7 mouse cellular contexts compared by ENCODE assay signal in the genomic region with DNA sequence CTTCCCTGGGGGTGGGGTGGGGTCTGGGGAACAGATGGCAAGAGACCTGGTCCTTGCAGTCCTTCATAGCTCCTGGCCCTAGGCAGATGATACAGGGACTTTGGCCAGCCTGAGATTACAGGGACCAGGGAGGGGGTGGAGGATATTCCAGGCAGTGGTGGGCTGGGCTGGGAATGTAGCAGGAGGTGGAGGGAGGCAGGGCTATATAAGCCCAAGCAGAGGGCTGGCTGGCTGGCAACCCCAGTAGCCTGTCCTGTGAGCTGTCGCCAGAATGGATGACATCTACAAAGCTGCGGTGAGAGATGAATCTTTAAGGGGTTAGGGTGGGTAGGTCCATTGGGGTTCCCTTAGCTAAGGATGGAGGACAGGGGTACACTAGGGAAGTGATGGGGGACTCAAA. TPM values are rescaled to one million over a fixed set of nuclear protein-coding genes. Genes with fewer than 3 reads are reported as not detected.
A peak's percentile ranks its signal among the peaks of the same experiment; 100 is the strongest.
DNase-seq lines count a peak whose midpoint lies in the region; ATAC-seq and TF ChIP-seq lines count a peak whose summit lies in the region.

A gene (plus strand): TSS at position 229 of the 400 bp plus-strand sequence.

- H3K9ac ChIP-seq in ES-Bruce4 (ENCODE audit: low read depth, poor library complexity, severe bottlenecking), result no peak within 1 kb of the TSS
- H3K9ac ChIP-seq in intestine, postnatal 0 days (ENCODE audit: low read depth, low read length), result peak within 1 kb of the TSS; percentile 94; the same call in 1 of the 2 replicates
- H3K9ac ChIP-seq in neural tube, embryonic 15.5 days (replicated peaks), result peak within 1 kb of the TSS; percentile 94; the same call in 1 of the 2 replicates

- H3K4me3 ChIP-seq in C2C12 (ENCODE audit: insufficient read depth, poor library complexity, severe bottlenecking) (peak within 1 kb of the TSS; percentile 88), ES-Bruce4 (ENCODE audit: low read depth, low read length) (0 out of 2 replicates have a peak within 1 kb of the TSS, but pooled peaks have one; percentile 61)
- peak within 1 kb of the TSS; percentile 83; the same call in 1 of the 2 replicates for H3K4me3 ChIP-seq in intestine, postnatal 0 days (ENCODE audit: low read depth, low read length)
- H3K4me3 ChIP-seq in neural tube, embryonic 15.5 days (replicated peaks), result peak within 1 kb of the TSS; percentile 75

- DNase-seq in gastrocnemius, postnatal 4 days (ENCODE audit: low spot score in 2 of 2), result no peak
- DNase-seq in thymus, adult 18-20 months, result no peak
- DNase-seq in adrenal gland, adult 18-20 months (ENCODE audit: low spot score in 2 of 2), result no peak

- H3K36me3 ChIP-seq in C2C12 (ENCODE audit: control insufficient read depth, insufficient read depth) (peaks cover 20% of the 10 kb centered on the region), ES-Bruce4 (ENCODE audit: control insufficient read depth, insufficient read depth, low read length, poor library complexity, severe bottlenecking) (peaks cover 8% of the 10 kb centered on the region)
- H3K36me3 ChIP-seq in intestine, postnatal 0 days (ENCODE audit: control insufficient read depth, insufficient read depth), result peaks cover 12% of the 10 kb centered on the region
- H3K36me3 ChIP-seq in neural tube, embryonic 15.5 days, result peaks cover 13% of the 10 kb centered on the region

- ATAC-seq in intestine, postnatal 0 days, result no peak
- no peak for ATAC-seq in neural tube, embryonic 15.5 days (ENCODE audit: low FRiP score)

- no peaks in the 10 kb centered on the region for H3K9me3 ChIP-seq in ES-Bruce4 (replicated peaks; ENCODE audit: control insufficient read depth, insufficient read depth, low read length, poor library complexity, severe bottlenecking)
- no peaks in the 10 kb centered on the region for H3K9me3 ChIP-seq in intestine, postnatal 0 days (ENCODE audit: control insufficient read depth)
- no peaks in the 10 kb centered on the region for H3K9me3 ChIP-seq in neural tube, embryonic 15.5 days (replicated peaks)

- H3K79me2 ChIP-seq in C2C12 (ENCODE audit: control insufficient read depth, insufficient read depth), result peaks cover 47% of the 10 kb centered on the region

- peaks cover 3% of the 10 kb centered on the region for H3K4me1 ChIP-seq in ES-Bruce4 (ENCODE audit: control insufficient read depth, insufficient read depth, low read length)
- H3K4me1 ChIP-seq in intestine, postnatal 0 days (replicated peaks; ENCODE audit: control insufficient read depth, insufficient read depth, low read length), result no peaks in the 10 kb centered on the region; the same call in 1 of the 2 replicates
- peaks cover 26% of the 10 kb centered on the region for H3K4me1 ChIP-seq in neural tube, embryonic 15.5 days

- no peak within 1 kb of the TSS for H3K27ac ChIP-seq in ES-Bruce4 (ENCODE audit: insufficient read depth, low read length)
- H3K27ac ChIP-seq in intestine, postnatal 0 days (ENCODE audit: low read depth, low read length), result peak within 1 kb of the TSS; percentile 88; the same call in 1 of the 2 replicates
- peak within 1 kb of the TSS; percentile 92 for H3K27ac ChIP-seq in neural tube, embryonic 15.5 days (replicated peaks)

- no peak within 1 kb of the TSS for H3ac ChIP-seq in C2C12 (ENCODE audit: control insufficient read depth, insufficient read length, low read depth)

- H3K27me3 ChIP-seq in C2C12 (ENCODE audit: control insufficient read depth, insufficient read depth, insufficient read length), result no peaks in the 10 kb centered on the region
- no peaks in the 10 kb centered on the region for H3K27me3 ChIP-seq in ES-Bruce4 (ENCODE audit: control insufficient read depth, insufficient read depth, low read length, poor library complexity, severe bottlenecking)
- H3K27me3 ChIP-seq in intestine, postnatal 0 days (replicated peaks; ENCODE audit: control insufficient read depth, insufficient read depth, low read length), result no peaks in the 10 kb centered on the region
- H3K27me3 ChIP-seq in neural tube, embryonic 15.5 days (replicated peaks), result no peaks in the 10 kb centered on the region

- H3K4me2 ChIP-seq in intestine, postnatal 0 days (replicated peaks; ENCODE audit: low read depth), result peak within 1 kb of the TSS; percentile 88
- H3K4me2 ChIP-seq in neural tube, embryonic 15.5 days, result peak within 1 kb of the TSS; percentile 89

- WGBS in intestine, postnatal 0 days, result 68% methylated on average over 2 of the region's 2 CpGs
- 70% methylated on average over 2 of the region's 2 CpGs for WGBS in neural tube, embryonic 15.5 days

- TF ChIP-seq CTCF in C2C12 (IDR thresholded peaks at IDR 0.05; ENCODE audit: control insufficient read depth, insufficient read depth, insufficient read length) (no peak), ES-Bruce4 (IDR thresholded peaks at IDR 0.05; ENCODE audit: low read depth, low read length) (no peak)
- TF ChIP-seq CTCF in intestine, postnatal 0 days (IDR thresholded peaks at IDR 0.05; ENCODE audit: low read depth), result no peak

- TF ChIP-seq EP300 in ES-Bruce4 (IDR thresholded peaks at IDR 0.05; ENCODE audit: insufficient read depth, low read depth, low read length), result no peak

- peaks cover 37% of the 10 kb centered on the region for H3K79me3 ChIP-seq in C2C12 (ENCODE audit: low read depth)

- TF ChIP-seq POLR2A in ES-Bruce4 (IDR thresholded peaks at IDR 0.05; ENCODE audit: insufficient read depth, low read length), result no peak

TF ChIP-seq in C2C12, 6 proteins besides CTCF, POLR2A, EP300 and RAD21:
- TF ChIP-seq MYOG (IDR thresholded peaks at IDR 0.05; ENCODE audit: control insufficient read depth, extremely low read depth, insufficient read length), result no peak
- no peak for TF ChIP-seq USF1 (IDR thresholded peaks at IDR 0.05; ENCODE audit: low read depth)
- TF ChIP-seq CEBPB (IDR thresholded peaks at IDR 0.05; ENCODE audit: low read depth), result no peak
- TF ChIP-seq FOSL1 (IDR thresholded peaks at IDR 0.05; ENCODE audit: insufficient read depth, low read length, poor library complexity, severe bottlenecking), result no peak
- TF ChIP-seq MAX (IDR thresholded peaks at IDR 0.05), result no peak
- no peak for TF ChIP-seq MYOD1 (IDR thresholded peaks at IDR 0.05; ENCODE audit: control insufficient read depth, insufficient read length, low read depth)

RNA-seq across cellular contexts. Expression of the gene that starts here (rescaled TPM):
- polyA plus RNA-seq in C2C12 (2012; fragmentation: generic; extraction: Trizol) (21.0 TPM), ES-Bruce4 (2011; ENCODE audit: insufficient read depth, insufficient read length, low read depth, missing spikeins) (7.6 and 9.5 TPM in 2 replicates)
- 100 to 1,000 TPM; 337 to 379 TPM for total RNA-seq in gastrocnemius, postnatal 4 days (2021)
- 1.4 and 1.6 TPM in 2 replicates for polyA plus RNA-seq in intestine, postnatal 0 days (2015; fragmentation: Nextera tagmentation; extraction: Ambion mirVana)
- polyA plus RNA-seq in neural tube, embryonic 15.5 days (2015; fragmentation: Nextera tagmentation; extraction: Ambion mirVana), result 24.5 and 36.3 TPM in 2 replicates
- 1 to 10 TPM in 1 of 2 experiments, under 1 TPM in 1; 0.74 to 1.7 TPM for total RNA-seq in adrenal gland, adult 18-20 months (2021)

Comparison
In these comparisons a context has a peak if more than half of its experiments do, and no peak if none do; other contexts are left out.
1. RNA of the gene that starts here (total RNA-seq): 337 to 379 TPM in gastrocnemius, postnatal 4 days; 0.74 to 1.7 TPM in adrenal gland, adult 18-20 months; every median in the first group is over 100 times any median in the second.
2. Peak in every context shown above with its lines, with median percentiles within 50 percentile points of each other: H3K4me3 ChIP-seq.